Mouse (Mus musculus) stomach, postnatal 0 days (tissue): Measurements from ENCODE around the gene Qpct.

Experiments used
- CTCF ChIP-seq: IDR thresholded peaks from 2 replicates; pipeline ENCODE4 v1.5.1; 2016; ENCODE audit warnings: antibody characterized with exemption, low read depth, mild to moderate bottlenecking, moderate library complexity
- EP300 ChIP-seq: optimal IDR thresholded peaks from 2 replicates; pipeline ENCODE3; 2016; ENCODE audit warnings: antibody characterized with exemption

DNA sequence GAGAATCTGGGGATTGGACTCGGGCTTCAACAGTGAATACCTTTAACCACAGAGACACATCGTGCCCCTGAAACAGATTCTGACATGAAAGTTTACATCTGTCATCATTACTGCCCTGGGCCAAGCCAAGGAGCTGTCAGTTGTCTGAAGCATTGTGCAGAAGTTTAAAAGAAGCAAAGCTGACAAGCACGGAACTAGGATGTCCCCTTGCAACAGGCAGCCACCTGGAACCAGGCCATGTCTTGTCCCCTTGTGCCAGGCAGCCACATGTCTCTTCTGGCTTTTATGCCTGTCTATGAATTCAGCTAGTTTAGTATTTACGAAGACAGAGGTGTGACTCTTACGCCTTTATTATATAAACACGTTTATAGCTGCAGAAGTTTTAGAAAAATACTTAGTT lies 6.6 kb downstream of the Qpct start:
- TF ChIP-seq CTCF: no peak
- TF ChIP-seq EP300: no peak
